Mouse (Mus musculus) MEL (cell line): ENCODE results near the gene Zmat5. TPM values are rescaled to one million over a fixed set of nuclear protein-coding genes. Genes with fewer than 3 reads are reported as not detected.

Experiments
- DNase-seq: peaks from one replicate; pipeline ENCODE4 v3.0.0; 2011; ENCODE audit warnings: low read depth, low spot score
- H3K27ac ChIP-seq: 2 replicates; pipeline ENCODE4 v1.5.1; 2012; ENCODE audit warnings: low read depth, mild to moderate bottlenecking, control low read depth, low read length, moderate library complexity; ENCODE audit not compliant: control insufficient read depth
- H3K27me3 ChIP-seq, 2 experiments: fragments of 150-350 bp in 1 of 2; sonication (generic) in 1 of 2; 2 replicates each; pipeline ENCODE4 v1.6.1; 2012; ENCODE audit warnings: low read length in 2 of 2, mild to moderate bottlenecking in 2 of 2, improper control_type of control experiment in 1 of 2, moderate library complexity in 1 of 2; ENCODE audit not compliant: insufficient read depth in 2 of 2, control insufficient read depth in 1 of 2
- H3K36me3 ChIP-seq, 2 experiments: 2 replicates each; pipeline ENCODE4 v1.6.1; 2012 to 2014; ENCODE audit warnings: low read length in 2 of 2, improper control_type of control experiment in 1 of 2, inconsistent platforms in 1 of 2, mild to moderate bottlenecking in 1 of 2; ENCODE audit not compliant: insufficient read depth in 2 of 2, control insufficient read depth in 1 of 2
- H3K4me1 ChIP-seq, 2 experiments: fragments of 150-350 bp in 1 of 2; sonication (generic) in 1 of 2; 2 replicates each; pipeline ENCODE4 v1.6.1; 2012; ENCODE audit warnings: low read length in 2 of 2, improper control_type of control experiment in 1 of 2, mild to moderate bottlenecking in 1 of 2; ENCODE audit not compliant: insufficient read depth in 2 of 2, control insufficient read depth in 1 of 2
- H3K4me3 ChIP-seq, 2 experiments: fragments of 150-350 bp in 1 of 2; sonication (generic) in 1 of 2; 2 replicates each; pipeline ENCODE4 v1.5.1; 2012; ENCODE audit warnings: low read depth in 2 of 2, low read length in 2 of 2, mild to moderate bottlenecking in 2 of 2, moderate library complexity in 2 of 2, control low read depth in 1 of 2, improper control_type of control experiment in 1 of 2; ENCODE audit not compliant: control insufficient read depth in 1 of 2, insufficient read depth in 1 of 2
- H3K79me2 ChIP-seq: 2 replicates; pipeline ENCODE4 v1.6.1; 2012; ENCODE audit warnings: mild to moderate bottlenecking, low read length, moderate library complexity; ENCODE audit not compliant: control insufficient read depth, poor library complexity, insufficient read depth
- H3K9ac ChIP-seq: 2 replicates; pipeline ENCODE4 v1.6.1; 2012; ENCODE audit warnings: low read depth, mild to moderate bottlenecking, control low read depth, low read length, moderate library complexity; ENCODE audit not compliant: control insufficient read depth, poor library complexity, severe bottlenecking
- H3K9me3 ChIP-seq: fragments of 150-350 bp; sonication (generic); replicated peaks from 2 replicates; pipeline ENCODE4 v1.6.1; 2012; ENCODE audit warnings: mild to moderate bottlenecking, low read length, improper control_type of control experiment, moderate library complexity; ENCODE audit not compliant: insufficient read depth
- ELF1 ChIP-seq: IDR thresholded peaks from 2 replicates; pipeline ENCODE4 v1.6.1; 2014; ENCODE audit warnings: low read depth, mild to moderate bottlenecking, inconsistent platforms, low read length, improper control_type of control experiment, moderate library complexity
- HCFC1 ChIP-seq: IDR thresholded peaks from 2 replicates; pipeline ENCODE4 v1.6.1; 2012; ENCODE audit warnings: low read depth, mild to moderate bottlenecking, inconsistent platforms, low read length, improper control_type of control experiment, moderate library complexity
- MXI1 ChIP-seq: IDR thresholded peaks from 2 replicates; pipeline ENCODE4 v1.6.1; 2011; ENCODE audit warnings: mild to moderate bottlenecking, low read depth, low read length, improper control_type of control experiment
- NELFE ChIP-seq: IDR thresholded peaks from 2 replicates; pipeline ENCODE4 v1.6.1; 2011; ENCODE audit warnings: low read depth, low read length, improper control_type of control experiment
- NRF1 ChIP-seq: IDR thresholded peaks from 2 replicates; pipeline ENCODE4 v1.6.1; 2014; ENCODE audit warnings: low read depth, mild to moderate bottlenecking, inconsistent platforms, low read length, improper control_type of control experiment, moderate library complexity; ENCODE audit not compliant: poor library complexity, insufficient read depth, severe bottlenecking
- POLR2A ChIP-seq, 2 experiments: IDR thresholded peaks; 2 replicates each; pipeline ENCODE4 v1.6.1; 2011 to 2012; ENCODE audit warnings: low read length in 2 of 2, mild to moderate bottlenecking in 2 of 2, control low read depth in 1 of 2, improper control_type of control experiment in 1 of 2, low read depth in 1 of 2, moderate library complexity in 1 of 2; ENCODE audit not compliant: control insufficient read depth in 1 of 2, insufficient read depth in 1 of 2, poor library complexity in 1 of 2
- POLR2AphosphoS2 ChIP-seq: IDR thresholded peaks from 2 replicates; pipeline ENCODE4 v1.6.1; 2011; ENCODE audit warnings: low read length, improper control_type of control experiment
- POLR2AphosphoS5 ChIP-seq: IDR thresholded peaks from 2 replicates; pipeline ENCODE4 v1.6.1; 2012; ENCODE audit warnings: low read depth, borderline replicate concordance, mild to moderate bottlenecking, inconsistent platforms, low read length, moderate library complexity, mixed read lengths
- SMC3 ChIP-seq: IDR thresholded peaks from 2 replicates; pipeline ENCODE4 v1.6.1; 2011; ENCODE audit warnings: low read depth, low read length, improper control_type of control experiment
- TAL1 ChIP-seq: IDR thresholded peaks from 2 replicates; pipeline ENCODE4 v1.6.1; 2012; ENCODE audit warnings: mild to moderate bottlenecking, inconsistent platforms, low read length, moderate library complexity, mixed read lengths
- TBP ChIP-seq: IDR thresholded peaks from 2 replicates; pipeline ENCODE4 v1.8.0; 2011; ENCODE audit warnings: low read depth, low read length, improper control_type of control experiment
- UBTF ChIP-seq: IDR thresholded peaks from 2 replicates; pipeline ENCODE4 v1.6.1; 2012; ENCODE audit warnings: low read depth, mild to moderate bottlenecking, inconsistent platforms, low read length, improper control_type of control experiment, moderate library complexity, borderline replicate concordance; ENCODE audit not compliant: insufficient read depth
- ZC3H11A ChIP-seq: IDR thresholded peaks from 2 replicates; pipeline ENCODE4 v1.6.1; 2012; ENCODE audit warnings: low read depth, mild to moderate bottlenecking, inconsistent platforms, low read length, improper control_type of control experiment
- ZKSCAN1 ChIP-seq: IDR thresholded peaks from 2 replicates; pipeline ENCODE4 v1.6.1; 2012; ENCODE audit warnings: low read depth, mild to moderate bottlenecking, inconsistent platforms, low read length, improper control_type of control experiment, moderate library complexity
- ZNF384 ChIP-seq: IDR thresholded peaks from 2 replicates; pipeline ENCODE4 v1.6.1; 2012; ENCODE audit warnings: low read depth, mild to moderate bottlenecking, inconsistent platforms, low read length, improper control_type of control experiment
- polyA plus RNA-seq, 2 experiments: library from polyadenylated mRNA; stranded (reverse) in 1 of 2; unstranded in 1 of 2; fragments of >175 nt in 1 of 2; fragments of >200 nt in 1 of 2; gene quantifications; 2 replicates each; pipeline versions ENCODE4 v1.2.1 to v1.2.4; 2012; ENCODE audit warnings: low replicate concordance in 2 of 2, low read depth in 1 of 2; ENCODE audit not compliant: insufficient read length in 2 of 2, insufficient read depth in 1 of 2, missing spikeins in 1 of 2
- total RNA-seq: library from RNA; depleted of rRNA; stranded (reverse); fragments of 300-350 nt; gene quantifications from 2 replicates; pipeline ENCODE4 v1.2.3, GENCODE M21; 2012

Zmat5 gene
- total and polyA plus RNA-seq, 3 experiments = 36.9 to 39.3 TPM; not detected in 1

- H3K9ac ChIP-seq = no peak overlapping the region
- DNase-seq = no peak
- H3K36me3 ChIP-seq = no peaks in the 10 kb centered on the region
- no peaks in the 10 kb centered on the region for H3K79me2 ChIP-seq
- H3K9me3 ChIP-seq = no peaks in the 10 kb centered on the region
- no peaks in the 10 kb centered on the region for H3K4me1 ChIP-seq
- no peaks in the 10 kb centered on the region for H3K27me3 ChIP-seq
- no peak for TF ChIP-seq POLR2A (IDR thresholded peaks at IDR 0.05; ENCODE audit: control insufficient read depth in 1 of 2, insufficient read depth in 1 of 2, low read depth in 1 of 2, low read length in 2 of 2, poor library complexity in 1 of 2)
- no peak for TF ChIP-seq ZNF384
- no peak for TF ChIP-seq MXI1
- TF ChIP-seq POLR2AphosphoS2 = no peak
- no peak for TF ChIP-seq POLR2AphosphoS5
- no peak for TF ChIP-seq NRF1
- TF ChIP-seq ELF1 = no peak
- TF ChIP-seq NELFE = no peak
- TF ChIP-seq HCFC1 = no peak
- no peak for TF ChIP-seq TAL1
- TF ChIP-seq UBTF = no peak
- TF ChIP-seq SMC3 = no peak
- no peak for TF ChIP-seq ZC3H11A
- no peak overlapping the region for H3K27ac ChIP-seq
- H3K4me3 ChIP-seq = no peak overlapping the region
These were observed 52.0 kb downstream of the Zmat5 start for GRCm38 (mm10) chr11:4756460-4756859.

GRCm38 (mm10) chr11:4756984-4757788 is 52.7 kb downstream of the Zmat5 start:
- DNase-seq = no peak
- H3K36me3 ChIP-seq = no peaks in the 10 kb centered on the region
- H3K9ac ChIP-seq = no peak overlapping the region
- H3K79me2 ChIP-seq = no peaks in the 10 kb centered on the region
- no peak overlapping the region for H3K4me3 ChIP-seq
- no peaks in the 10 kb centered on the region for H3K27me3 ChIP-seq
- no peak for TF ChIP-seq MXI1
- no peak for TF ChIP-seq HCFC1
- no peak for TF ChIP-seq NRF1
- TF ChIP-seq ZC3H11A = no peak
- no peak for TF ChIP-seq TBP
- no peak for TF ChIP-seq UBTF
- peak; percentile 59; the same call in 1 of the 2 replicates for TF ChIP-seq ZKSCAN1
- no peak for TF ChIP-seq POLR2AphosphoS2
- no peaks in the 10 kb centered on the region for H3K9me3 ChIP-seq
- no peaks in the 10 kb centered on the region for H3K4me1 ChIP-seq
- H3K27ac ChIP-seq = no peak overlapping the region
